Mouse (Mus musculus) mouse embryonic stem cell (cell line): ENCODE measurements around the gene Taf1c.

Experiments
- in situ Hi-C, 2 experiments: fragments of 300-500 bp; cut with MboI; formaldehyde crosslinking; loops; 1 replicate in 1 of 2; 3 replicates in 1 of 2; pipeline ENCODE4 v1.14.3; 2019 to 2020; ENCODE audit warnings: low sequenced_read_pairs in 2 of 2, low pct_unique_long_range_greater_than_20kb in 1 of 2, mixed read lengths in 1 of 2; ENCODE audit not compliant: unreplicated experiment in 1 of 2

The Taf1c gene

GRCm38 (mm10) chr8:119552967-119553366, 52.1 kb downstream of the Taf1c start:
- in situ Hi-C loops, result no loop called here

GRCm38 (mm10) chr8:119548560-119549113, 56.4 kb downstream of the Taf1c start:
- in situ Hi-C loops, result no loop called here
